Mouse (Mus musculus) megakaryocyte, embryonic 14.5 days (primary cell): ENCODE measurements around the gene Hist1h2bp.
"Not testable (repeated sequence)": the region's sequence is repeated elsewhere in the genome, so short reads cannot be mapped to it uniquely, and the experiment has no call there.

Experiments
- FLI1 ChIP-seq: IDR thresholded peaks from 2 replicates; pipeline ENCODE4 v1.6.1; 2012; ENCODE audit warnings: low read length, inconsistent platforms, mixed read lengths
- GATA1 ChIP-seq: IDR thresholded peaks from 3 replicates; pipeline ENCODE4 v1.6.1; 2012; ENCODE audit warnings: mixed read lengths, low read length, inconsistent platforms, borderline replicate concordance

DNA sequence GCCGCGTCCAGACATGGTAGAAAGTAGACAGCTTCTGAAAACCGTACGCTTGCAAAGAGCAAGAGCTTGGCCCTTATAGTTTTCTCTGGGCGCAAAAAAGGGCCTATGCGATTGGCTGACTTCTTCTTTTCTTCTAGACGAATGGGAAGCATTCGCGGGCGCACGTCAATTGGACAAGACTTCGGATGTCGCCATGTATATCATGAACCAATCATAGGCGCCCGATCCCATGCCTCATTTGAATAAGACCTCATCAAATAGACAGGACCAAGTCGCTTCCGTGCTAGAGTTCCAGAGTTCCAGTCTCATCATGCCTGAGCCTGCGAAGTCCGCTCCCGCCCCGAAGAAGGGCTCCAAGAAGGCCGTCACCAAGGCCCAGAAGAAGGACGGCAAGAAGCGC, 46.2 kb downstream of the Hist1h2bp start, which contains the start of the genes Hist1h2ap and Hist1h2br:
- TF ChIP-seq GATA1, FLI1: not testable (repeated sequence)
